Mouse (Mus musculus) erythroblast, embryonic 14.5 days (primary cell): ENCODE measurements around the gene Mrps12.

ENCODE experiments used
- GATA1 ChIP-seq: IDR thresholded peaks from 2 replicates; pipeline ENCODE4 v1.6.1; 2012; ENCODE audit warnings: low read length, inconsistent platforms, mixed read lengths
- TAL1 ChIP-seq: IDR thresholded peaks from 3 replicates; pipeline ENCODE4 v1.6.1; 2012; ENCODE audit warnings: low read length, inconsistent platforms, mixed read lengths

GRCm38 (mm10) chr7:28780067-28780658 is 38.5 kb upstream of the Mrps12 start:
- TF ChIP-seq TAL1 (no peak), GATA1 (no peak)
